ENCODE assay signal across 8 mouse cellular contexts in the genomic region with DNA sequence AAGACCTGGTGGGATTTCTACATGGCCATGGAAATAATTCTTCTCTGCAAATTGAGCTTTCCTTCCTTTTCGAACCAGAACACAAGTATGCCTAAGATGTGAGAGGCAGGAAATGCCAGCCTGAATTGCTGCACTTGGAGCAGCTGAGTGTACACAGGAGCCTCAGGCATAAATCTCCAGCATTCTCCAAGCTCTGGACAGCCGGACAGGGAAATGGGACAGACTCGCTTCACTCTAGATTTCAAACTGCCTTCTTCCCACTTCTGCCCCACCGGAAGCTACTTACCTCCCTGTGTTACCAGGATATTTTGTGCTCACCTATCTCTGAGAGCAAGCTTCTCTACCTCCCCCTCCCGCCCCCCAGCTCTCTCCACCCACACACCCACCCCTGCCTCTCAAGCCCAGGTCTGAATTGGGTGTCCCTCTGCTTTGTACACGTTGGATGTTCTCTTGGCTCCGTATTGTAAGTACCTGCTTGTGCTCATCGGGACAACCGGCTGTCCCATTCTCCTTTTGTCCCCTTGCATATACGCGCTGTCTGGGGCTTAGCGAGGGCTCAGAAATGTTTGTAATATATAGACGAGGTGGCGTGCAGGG. TPM values are rescaled to one million over a fixed set of nuclear protein-coding genes. Genes with fewer than 3 reads are reported as not detected.
A peak's percentile ranks its signal among the peaks of the same experiment; 100 is the strongest.
DNase-seq lines count a peak whose midpoint lies in the region; ATAC-seq and TF ChIP-seq lines count a peak whose summit lies in the region.

No protein-coding gene starts in this region.

- H3K27ac ChIP-seq in liver, adult 2 months (replicated peaks; ENCODE audit: insufficient read depth, low read depth, low read length): no peak overlapping the region
- peak overlapping the region; percentile 82 for H3K27ac ChIP-seq in forebrain, embryonic 10.5 days
- peak overlapping the region; percentile 72 for H3K27ac ChIP-seq in limb, embryonic 10.5 days
- H3K27ac ChIP-seq in neural tube, embryonic 15.5 days (replicated peaks): peak overlapping the region; percentile 51

- no peaks in the 10 kb centered on the region for H3K27me3 ChIP-seq in liver, adult 2 months (ENCODE audit: control insufficient read depth, insufficient read depth, low read length)
- peaks cover 62% of the 10 kb centered on the region for H3K27me3 ChIP-seq in forebrain, embryonic 10.5 days (ENCODE audit: poor library complexity, severe bottlenecking)
- peaks cover 73% of the 10 kb centered on the region for H3K27me3 ChIP-seq in limb, embryonic 10.5 days (ENCODE audit: low read depth, poor library complexity, severe bottlenecking)
- peaks cover 16% of the 10 kb centered on the region for H3K27me3 ChIP-seq in neural tube, embryonic 15.5 days (replicated peaks)

- H3K4me3 ChIP-seq in liver, adult 2 months (ENCODE audit: insufficient read depth, low read depth, low read length): peak overlapping the region; percentile 41
- H3K4me3 ChIP-seq in forebrain, embryonic 10.5 days: peak overlapping the region; percentile 73
- H3K4me3 ChIP-seq in limb, embryonic 10.5 days: peak overlapping the region; percentile 68
- peak overlapping the region; percentile 56 for H3K4me3 ChIP-seq in neural tube, embryonic 15.5 days (replicated peaks)

- intact Hi-C loops in left cerebral cortex, postnatal 14 days (cut with DNase I): no loop called here
- intact Hi-C loops in left cerebral cortex, postnatal 4 days (cut with DNase I): no loop called here

- no peak for TF ChIP-seq CTCF in liver, adult 2 months (IDR thresholded peaks at IDR 0.05; ENCODE audit: low read depth, low read length)

- peaks cover 17% of the 10 kb centered on the region for H3K4me1 ChIP-seq in liver, adult 2 months (ENCODE audit: control insufficient read depth, insufficient read depth, low read length)
- peaks cover 44% of the 10 kb centered on the region for H3K4me1 ChIP-seq in forebrain, embryonic 10.5 days
- peaks cover 19% of the 10 kb centered on the region for H3K4me1 ChIP-seq in limb, embryonic 10.5 days
- peaks cover 32% of the 10 kb centered on the region for H3K4me1 ChIP-seq in neural tube, embryonic 15.5 days

- H3K9ac ChIP-seq in liver, adult 2 months (ENCODE audit: low read depth, low read length): peak overlapping the region; percentile 69
- H3K9ac ChIP-seq in neural tube, embryonic 15.5 days (replicated peaks): peak overlapping the region; percentile 56

- no peaks in the 10 kb centered on the region for H3K79me2 ChIP-seq in liver, adult 2 months (ENCODE audit: control insufficient read depth, insufficient read depth, low read length)

- no peak for DNase-seq in liver, adult 2 months (ENCODE audit: extremely low read depth, low read depth, low spot score)
- no peak for DNase-seq in liver
- DNase-seq in forebrain, embryonic 10.5 days (ENCODE audit: extremely low spot score, low spot score): no peak
- no peak for DNase-seq in limb, embryonic 10.5 days (ENCODE audit: low spot score)
- DNase-seq in left cerebral cortex, postnatal 14 days (ENCODE audit: low spot score in 2 of 2): no peak
- DNase-seq in left cerebral cortex, postnatal 4 days: no peak
- no peak for DNase-seq in layer of hippocampus, postnatal 14 days (ENCODE audit: low spot score in 2 of 2)

- TF ChIP-seq POLR2A in liver, adult 2 months (IDR thresholded peaks at IDR 0.05; ENCODE audit: extremely low read depth, insufficient read depth, low read length): no peak

- peak; percentile 43 for ATAC-seq in neural tube, embryonic 15.5 days (ENCODE audit: low FRiP score)

- H3K36me3 ChIP-seq in liver, adult 2 months (ENCODE audit: control insufficient read depth, insufficient read depth, low read length): no peaks in the 10 kb centered on the region
- no peaks in the 10 kb centered on the region for H3K36me3 ChIP-seq in forebrain, embryonic 10.5 days (replicated peaks)
- no peaks in the 10 kb centered on the region for H3K36me3 ChIP-seq in limb, embryonic 10.5 days
- H3K36me3 ChIP-seq in neural tube, embryonic 15.5 days: no peaks in the 10 kb centered on the region

- no peaks in the 10 kb centered on the region for H3K9me3 ChIP-seq in forebrain, embryonic 10.5 days
- H3K9me3 ChIP-seq in limb, embryonic 10.5 days (replicated peaks): no peaks in the 10 kb centered on the region
- H3K9me3 ChIP-seq in neural tube, embryonic 15.5 days (replicated peaks): no peaks in the 10 kb centered on the region

- H3K4me2 ChIP-seq in neural tube, embryonic 15.5 days: peak overlapping the region; percentile 80

- 11% methylated on average over 14 of the region's 14 CpGs for WGBS in liver, adult 2 months
- 7% methylated on average over 14 of the region's 14 CpGs for WGBS in forebrain, embryonic 10.5 days
- WGBS in limb, embryonic 10.5 days: 5% methylated on average over 14 of the region's 14 CpGs
- 2% methylated on average over 14 of the region's 14 CpGs for WGBS in neural tube, embryonic 15.5 days

RNA-seq across cellular contexts. Expression of gene Wipf3, which starts 0.5 kb away (rescaled TPM):
- total RNA-seq in liver, adult 2 months (2014; rRNA removed): 6.0 and 6.4 TPM in 2 replicates
- polyA plus RNA-seq in liver, adult 2 months (2012; rRNA removed): 2.0 and 2.3 TPM in 2 replicates
- polyA plus RNA-seq in forebrain, embryonic 10.5 days (2016; fragmentation: Nextera tagmentation; extraction: Ambion mirVana): 0.72 and 0.90 TPM in 2 replicates
- polyA plus RNA-seq in limb, embryonic 10.5 days (2016; fragmentation: Nextera tagmentation; extraction: Ambion mirVana): 0.68 and 1.0 TPM in 2 replicates
- polyA plus RNA-seq in neural tube, embryonic 15.5 days (2015; fragmentation: Nextera tagmentation; extraction: Ambion mirVana): 1.8 and 2.6 TPM in 2 replicates
- 10 to 100 TPM; 51.9 to 62.1 TPM for total RNA-seq in left cerebral cortex, postnatal 14 days (2021)
- 10 to 100 TPM; 21.9 to 22.6 TPM for total RNA-seq in left cerebral cortex, postnatal 4 days (2021)
- total RNA-seq in layer of hippocampus, postnatal 14 days (2021): 100 to 1,000 TPM; 281 to 284 TPM

Comparison
In these comparisons a context has a peak if more than half of its experiments do, and no peak if none do; other contexts are left out.
1. RNA of gene Wipf3, which starts 0.5 kb away (total RNA-seq): 281 to 284 TPM in layer of hippocampus, postnatal 14 days; 51.9 to 62.1 TPM in left cerebral cortex, postnatal 14 days, 21.9 to 22.6 TPM in left cerebral cortex, postnatal 4 days and 6.0 to 6.4 TPM in liver, adult 2 months; every median in the first group is over 4 times any median in the second.
2. Peak in every context shown above with its lines, with median percentiles within 50 percentile points of each other: H3K4me3 ChIP-seq.